Mouse (Mus musculus) embryo, embryonic 10.5 days (tissue): Measurements from ENCODE around the gene Efnb3.

Experiments used
- DNase-seq: peaks from one replicate; pipeline ENCODE4 v3.0.0-alpha.2; 2015; ENCODE audit warnings: low spot score

Efnb3 gene

GRCm38 (mm10) chr11:69510796-69511496 is 49.1 kb downstream of the Efnb3 start:
- peak; percentile 77 for DNase-seq
